ENCODE assay signal across 30 mouse cellular contexts in genomic region chr7:92464290-92464689, GRCm38 (mm10).
DNase-seq lines count a peak whose midpoint lies in the region; ATAC-seq and TF ChIP-seq lines count a peak whose summit lies in the region.
"Had no signal": no experiment of that assay in that cellular context is flagged by ENCODE, and none has a peak within 500 bp of the region (broad histone marks: within the 10 kb centered on the region; RNA-seq: fewer than 3 reads in every experiment).

No protein-coding gene starts in this region.

- TF ChIP-seq CTCF in Patski (IDR thresholded peaks at IDR 0.05): peak; percentile 49

- 0 out of 2 replicates have a peak, but pooled peaks have one; percentile 55 for ATAC-seq in forebrain, embryonic 11.5 days (replicated peaks; ENCODE audit: low FRiP score)
- no peak for ATAC-seq in forebrain, embryonic 13.5 days
- ATAC-seq in Patski: peak; percentile 92
- ATAC-seq: CD4-positive, CD25-positive, alpha-beta regulatory T cell, adult 4 months; forebrain, embryonic 16.5 days; inflammation-experienced regulatory T-cells, adult 6 months; liver, embryonic 12.5 days; liver, postnatal 0 days had no signal

- in situ Hi-C loops in Patski (cut with MboI; ENCODE audit: low pct_unique_long_range_greater_than_20kb): no loop called here

- H3K27me3 ChIP-seq in forebrain, embryonic 11.5 days (ENCODE audit: control insufficient read depth, insufficient read depth, low read length): no peaks in the 10 kb centered on the region
- no peaks in the 10 kb centered on the region for H3K27me3 ChIP-seq in forebrain, embryonic 13.5 days
- no peaks in the 10 kb centered on the region for H3K27me3 ChIP-seq in Patski
- H3K27me3 ChIP-seq: heart, embryonic 12.5 days; hindbrain, embryonic 15.5 days; kidney, embryonic 15.5 days; liver, embryonic 12.5 days; stomach, embryonic 15.5 days had no signal

- 44% methylated on average over 2 of the region's 2 CpGs for WGBS in forebrain, embryonic 11.5 days
- WGBS in forebrain, embryonic 13.5 days: 25% methylated on average over 2 of the region's 2 CpGs
- 91% methylated on average over 2 of the region's 2 CpGs for WGBS in macrophage (ENCODE audit: missing documents)

- no peaks in the 10 kb centered on the region for H3K9me3 ChIP-seq in forebrain, embryonic 11.5 days (ENCODE audit: control insufficient read depth, low read length)
- H3K9me3 ChIP-seq in forebrain, embryonic 13.5 days (replicated peaks): no peaks in the 10 kb centered on the region
- H3K9me3 ChIP-seq: heart, embryonic 12.5 days; hindbrain, embryonic 10.5 days; hindbrain, embryonic 15.5 days; kidney, embryonic 15.5 days; liver, embryonic 12.5 days; stomach, embryonic 15.5 days had no signal

- no peaks in the 10 kb centered on the region for H3K36me3 ChIP-seq in forebrain, embryonic 11.5 days (ENCODE audit: control insufficient read depth, insufficient read depth, low read length)
- H3K36me3 ChIP-seq in forebrain, embryonic 13.5 days (ENCODE audit: poor library complexity, severe bottlenecking): no peaks in the 10 kb centered on the region
- H3K36me3 ChIP-seq in macrophage (ENCODE audit: inconsistent target): no peaks in the 10 kb centered on the region
- H3K36me3 ChIP-seq: heart, embryonic 12.5 days; hindbrain, embryonic 10.5 days; hindbrain, embryonic 15.5 days; kidney, embryonic 15.5 days; liver, embryonic 12.5 days; stomach, embryonic 15.5 days had no signal

- no peaks in the 10 kb centered on the region for H3K4me1 ChIP-seq in forebrain, embryonic 11.5 days (replicated peaks; ENCODE audit: control insufficient read depth, insufficient read depth, low read length)
- no peaks in the 10 kb centered on the region for H3K4me1 ChIP-seq in forebrain, embryonic 13.5 days
- H3K4me1 ChIP-seq: heart, embryonic 12.5 days; hindbrain, embryonic 10.5 days; hindbrain, embryonic 15.5 days; kidney, embryonic 15.5 days; liver, embryonic 12.5 days; stomach, embryonic 15.5 days had no signal

- CTCF ChIA-PET in Patski (lab: Charles Lee): interaction anchor here (0.7 to 1.1 kb wide), 3 partner anchors 87 to 140 kb away, joined by 3 to 5 read pairs (median 4); no protein-coding TSS in a partner anchor

- DNase-seq in forebrain, embryonic 11.5 days (ENCODE audit: low spot score): no peak
- DNase-seq in 3T3-L1 (ENCODE audit: low read depth, low spot score) (peak; percentile 66), Patski (ENCODE audit: low read depth, low spot score) (peak; percentile 64)
- no peak for DNase-seq in thymus, postnatal 25 days
- DNase-seq in thymus, postnatal 10 days (ENCODE audit: low spot score in 2 of 2): no peak
- DNase-seq in layer of hippocampus, adult 18-20 months (ENCODE audit: low spot score in 2 of 2): no peak
- DNase-seq: adrenal gland, adult 8-10 months; cerebellum, adult 2 months; cerebellum, postnatal 25 days; gastrocnemius, adult 2 months; gastrocnemius, postnatal 36 days; heart, adult 2 months; kidney, adult 11 months; kidney, postnatal 36 days; layer of hippocampus, postnatal 36 days; left cerebral cortex, postnatal 4 days; liver, postnatal 0 days; thymus, postnatal 36 days had no signal

- H3K4me2 ChIP-seq in forebrain, embryonic 11.5 days (ENCODE audit: low read depth, low read length, severe bottlenecking): no peak overlapping the region
- no peak overlapping the region for H3K4me2 ChIP-seq in forebrain, embryonic 13.5 days
- H3K4me2 ChIP-seq: heart, embryonic 12.5 days; hindbrain, embryonic 15.5 days; kidney, embryonic 15.5 days; liver, embryonic 12.5 days; midbrain, embryonic 11.5 days; stomach, embryonic 15.5 days had no signal

- no peak overlapping the region for H3K9ac ChIP-seq in forebrain, embryonic 11.5 days (ENCODE audit: low read length)
- H3K9ac ChIP-seq in forebrain, embryonic 13.5 days: no peak overlapping the region
- H3K9ac ChIP-seq: heart, embryonic 12.5 days; hindbrain, embryonic 15.5 days; kidney, embryonic 15.5 days; liver, embryonic 12.5 days; liver, postnatal 0 days; stomach, embryonic 15.5 days had no signal

- H3K4me3 ChIP-seq in forebrain, embryonic 11.5 days (ENCODE audit: low read depth, low read length): no peak overlapping the region
- no peak overlapping the region for H3K4me3 ChIP-seq in forebrain, embryonic 13.5 days
- no peak overlapping the region for H3K4me3 ChIP-seq in macrophage (ENCODE audit: inconsistent target)
- H3K4me3 ChIP-seq: gastrocnemius, adult 2 months; heart, adult 2 months; heart, embryonic 12.5 days; hindbrain, embryonic 10.5 days; hindbrain, embryonic 15.5 days; kidney, embryonic 15.5 days; liver, embryonic 12.5 days; stomach, embryonic 15.5 days had no signal

- H3K79me2 ChIP-seq in macrophage (ENCODE audit: inconsistent target): no peaks in the 10 kb centered on the region

- no peak overlapping the region for H3K27ac ChIP-seq in forebrain, embryonic 11.5 days (ENCODE audit: low read depth, low read length)
- no peak overlapping the region for H3K27ac ChIP-seq in forebrain, embryonic 13.5 days
- peak overlapping the region; percentile 7; the same call in 1 of the 2 replicates for H3K27ac ChIP-seq in macrophage
- H3K27ac ChIP-seq: gastrocnemius, adult 2 months; heart, adult 2 months; hindbrain, embryonic 10.5 days; hindbrain, embryonic 15.5 days; kidney, embryonic 15.5 days; liver, embryonic 12.5 days; stomach, embryonic 15.5 days had no signal

- POLR2A ChIA-PET in Patski (lab: Charles Lee): no interaction called here

Comparison
In these comparisons a context has a peak if more than half of its experiments do, and no peak if none do; other contexts are left out.
1. DNase-seq: peak in 3T3-L1 (single experiment) and Patski (single experiment); none in forebrain, embryonic 11.5 days (single experiment), thymus, postnatal 25 days (single experiment), thymus, postnatal 10 days (0 of 2) and layer of hippocampus, adult 18-20 months (0 of 2).